31 mouse cellular contexts compared by ENCODE assay signal in the genomic region with DNA sequence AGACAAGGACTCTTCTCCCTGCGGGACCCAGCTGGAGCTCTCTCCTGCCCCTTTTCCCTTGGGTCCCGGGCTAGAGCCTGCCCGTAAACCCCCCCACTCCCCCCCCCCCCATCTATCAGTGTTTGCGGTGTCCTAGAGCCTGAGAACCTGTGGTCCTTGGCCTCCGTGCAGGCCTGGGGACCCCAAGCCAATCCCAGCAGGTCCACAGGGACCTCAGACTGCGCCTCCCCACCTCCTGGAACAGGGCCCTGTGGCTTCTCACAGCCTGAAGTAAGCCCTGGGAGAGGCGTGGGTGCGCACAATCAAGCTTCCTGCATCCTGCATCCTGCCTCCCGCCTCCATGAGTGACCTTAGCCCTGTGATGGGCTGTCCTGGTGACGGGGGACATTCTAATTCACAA. TPM values are rescaled to one million over a fixed set of nuclear protein-coding genes. Genes with fewer than 3 reads are reported as not detected.
DNase-seq lines count a peak whose midpoint lies in the region; ATAC-seq lines count a peak whose summit lies in the region.
"Had no signal": no experiment of that assay in that cellular context is flagged by ENCODE, and none has a peak within 500 bp of the region (broad histone marks: within the 10 kb centered on the region; RNA-seq: fewer than 3 reads in every experiment).

No protein-coding gene starts in this region.

- peak; percentile 17 for DNase-seq in adrenal gland, postnatal 10 days
- DNase-seq in adrenal gland, postnatal 25 days, result no peak
- peak; percentile 97 for DNase-seq in heart, adult 11 months
- no peak for DNase-seq in midbrain, embryonic 10.5 days (ENCODE audit: low spot score)
- peak; percentile 23 for DNase-seq in skeletal muscle tissue, adult 2 months (ENCODE audit: low read depth, low spot score)
- no peak for DNase-seq in layer of hippocampus, postnatal 14 days (ENCODE audit: low spot score in 2 of 2)
- DNase-seq: adrenal gland, adult 2 months; cerebellum, adult 11-12 months; cerebellum, postnatal 10 days; kidney, adult 11 months; kidney, postnatal 36 days; left cerebral cortex, postnatal 4 days; liver, embryonic 13.5 days; lung, adult 18-20 months; lung, postnatal 4 days; thymus, postnatal 14 days had no signal

- no peaks in the 10 kb centered on the region for H3K4me1 ChIP-seq in heart, embryonic 11.5 days (ENCODE audit: control insufficient read depth, insufficient read depth, low read length)
- H3K4me1 ChIP-seq in midbrain, embryonic 10.5 days, result no peaks in the 10 kb centered on the region
- no peaks in the 10 kb centered on the region for H3K4me1 ChIP-seq in midbrain, embryonic 15.5 days
- H3K4me1 ChIP-seq: embryonic facial prominence, embryonic 13.5 days; forebrain, embryonic 10.5 days; kidney, embryonic 15.5 days; liver, embryonic 13.5 days; megakaryocyte, embryonic 14.5 days; midbrain, embryonic 13.5 days; stomach, embryonic 15.5 days had no signal

- ATAC-seq in heart, embryonic 11.5 days (replicated peaks; ENCODE audit: insufficient number of reproducible peaks, low FRiP score, low TSS enrichment), result no peak
- ATAC-seq in midbrain, embryonic 15.5 days (replicated peaks), result no peak
- ATAC-seq: activated CD4-positive, CD25-positive, alpha-beta regulatory T cell, adult 4 months; forebrain, embryonic 16.5 days; inflammation-experienced regulatory T-cells, adult 6 months; lung, postnatal 0 days; midbrain, embryonic 13.5 days had no signal

- H3K9ac ChIP-seq in heart, embryonic 11.5 days (ENCODE audit: low read depth, low read length), result no peak overlapping the region
- H3K9ac ChIP-seq in midbrain, embryonic 15.5 days, result no peak overlapping the region
- H3K9ac ChIP-seq: embryonic facial prominence, embryonic 13.5 days; hindbrain, embryonic 14.5 days; kidney, embryonic 15.5 days; limb, embryonic 15.5 days; liver, embryonic 13.5 days; midbrain, embryonic 13.5 days; stomach, embryonic 15.5 days had no signal

- H3K27me3 ChIP-seq in heart, embryonic 11.5 days (ENCODE audit: control insufficient read depth, insufficient read depth, low read length), result no peaks in the 10 kb centered on the region
- H3K27me3 ChIP-seq in midbrain, embryonic 10.5 days (ENCODE audit: low read depth, poor library complexity, severe bottlenecking), result no peaks in the 10 kb centered on the region
- no peaks in the 10 kb centered on the region for H3K27me3 ChIP-seq in midbrain, embryonic 15.5 days (replicated peaks)
- H3K27me3 ChIP-seq: embryonic facial prominence, embryonic 13.5 days; kidney, embryonic 15.5 days; limb, embryonic 15.5 days; liver, embryonic 13.5 days; midbrain, embryonic 13.5 days; stomach, embryonic 15.5 days had no signal

- no peak overlapping the region for H3K4me3 ChIP-seq in heart, embryonic 11.5 days (ENCODE audit: low read depth, low read length)
- no peak overlapping the region for H3K4me3 ChIP-seq in midbrain, embryonic 10.5 days
- no peak overlapping the region for H3K4me3 ChIP-seq in midbrain, embryonic 15.5 days
- H3K4me3 ChIP-seq: embryonic facial prominence, embryonic 13.5 days; forebrain, embryonic 10.5 days; kidney, embryonic 15.5 days; layer of hippocampus, adult 2 months; limb, embryonic 15.5 days; liver, embryonic 13.5 days; megakaryocyte, embryonic 14.5 days; midbrain, embryonic 13.5 days; stomach, embryonic 15.5 days had no signal

- H3K9me3 ChIP-seq in heart, embryonic 11.5 days (replicated peaks; ENCODE audit: control insufficient read depth, low read length), result no peaks in the 10 kb centered on the region
- H3K9me3 ChIP-seq in midbrain, embryonic 10.5 days (replicated peaks), result no peaks in the 10 kb centered on the region
- H3K9me3 ChIP-seq in midbrain, embryonic 15.5 days, result no peaks in the 10 kb centered on the region
- H3K9me3 ChIP-seq: embryonic facial prominence, embryonic 13.5 days; forebrain, embryonic 10.5 days; kidney, embryonic 15.5 days; limb, embryonic 15.5 days; liver, embryonic 13.5 days; midbrain, embryonic 13.5 days; stomach, embryonic 15.5 days had no signal

- WGBS in heart, embryonic 11.5 days (ENCODE audit: insufficient replicate concordance), result 61% methylated on average over 10 of the region's 10 CpGs
- 79% methylated on average over 10 of the region's 10 CpGs for WGBS in midbrain, embryonic 10.5 days
- 82% methylated on average over 10 of the region's 10 CpGs for WGBS in midbrain, embryonic 15.5 days

- H3K27ac ChIP-seq in heart, embryonic 11.5 days (ENCODE audit: low read depth, low read length), result no peak overlapping the region
- H3K27ac ChIP-seq in midbrain, embryonic 10.5 days (replicated peaks), result 0 out of 2 replicates have a peak overlapping the region, but pooled peaks have one; percentile 13
- H3K27ac ChIP-seq in midbrain, embryonic 15.5 days, result no peak overlapping the region
- H3K27ac ChIP-seq: embryonic facial prominence, embryonic 13.5 days; forebrain, embryonic 10.5 days; hindbrain, embryonic 14.5 days; kidney, embryonic 15.5 days; layer of hippocampus, adult 2 months; limb, embryonic 15.5 days; liver, embryonic 13.5 days; midbrain, embryonic 13.5 days; stomach, embryonic 15.5 days had no signal

- H3K4me2 ChIP-seq in heart, embryonic 11.5 days, result no peak overlapping the region
- H3K4me2 ChIP-seq in midbrain, embryonic 15.5 days, result no peak overlapping the region
- H3K4me2 ChIP-seq: embryonic facial prominence, embryonic 13.5 days; hindbrain, embryonic 14.5 days; kidney, embryonic 15.5 days; limb, embryonic 15.5 days; liver, embryonic 13.5 days; midbrain, embryonic 13.5 days; stomach, embryonic 15.5 days had no signal

- no peaks in the 10 kb centered on the region for H3K36me3 ChIP-seq in heart, embryonic 11.5 days (ENCODE audit: control insufficient read depth, insufficient read depth, low read length)
- no peaks in the 10 kb centered on the region for H3K36me3 ChIP-seq in midbrain, embryonic 10.5 days
- no peaks in the 10 kb centered on the region for H3K36me3 ChIP-seq in midbrain, embryonic 15.5 days (replicated peaks)
- H3K36me3 ChIP-seq: embryonic facial prominence, embryonic 13.5 days; forebrain, embryonic 10.5 days; kidney, embryonic 15.5 days; limb, embryonic 15.5 days; liver, embryonic 13.5 days; midbrain, embryonic 13.5 days; stomach, embryonic 15.5 days had no signal

RNA-seq across cellular contexts. Expression of a gene that starts 52.6 kb away (rescaled TPM):
- 10 to 100 TPM; 14.2 to 16.5 TPM for total RNA-seq in adrenal gland, postnatal 10 days (2021)
- 15.0 and 24.8 TPM in 2 replicates for total RNA-seq in adrenal gland, postnatal 25 days (2021)
- polyA plus RNA-seq in heart, embryonic 11.5 days (2014; fragmentation: Nextera tagmentation; extraction: Ambion mirVana), result 16.1 and 18.5 TPM in 2 replicates
- polyA plus RNA-seq in midbrain, embryonic 10.5 days (2016; fragmentation: Nextera tagmentation; extraction: Ambion mirVana), result 23.8 and 24.1 TPM in 2 replicates
- 22.8 and 26.6 TPM in 2 replicates for polyA plus RNA-seq in midbrain, embryonic 15.5 days (2015; fragmentation: Nextera tagmentation; extraction: Ambion mirVana)
- 10 to 100 TPM; 20.4 to 21.4 TPM for total RNA-seq in layer of hippocampus, postnatal 14 days (2021)

Comparison
In these comparisons a context has a peak if more than half of its experiments do, and no peak if none do; other contexts are left out.
1. DNase-seq: peak in adrenal gland, postnatal 10 days (single experiment), heart, adult 11 months (single experiment) and skeletal muscle tissue, adult 2 months (single experiment); none in adrenal gland, postnatal 25 days (single experiment), midbrain, embryonic 10.5 days (single experiment) and layer of hippocampus, postnatal 14 days (0 of 2).